Mouse (Mus musculus): Measurements from ENCODE around the gene Rab11fip3. TPM values are rescaled to one million over a fixed set of nuclear protein-coding genes. Genes with fewer than 3 reads are reported as not detected.
"Not testable (repeated sequence)": the region's sequence is repeated elsewhere in the genome, so short reads cannot be mapped to it uniquely, and the experiment has no call there.

Gene Rab11fip3
- polyA plus RNA-seq (2015; fragmentation: Nextera tagmentation; extraction: Ambion mirVana): 21.6 and 27.0 TPM in 2 replicates

DNA sequence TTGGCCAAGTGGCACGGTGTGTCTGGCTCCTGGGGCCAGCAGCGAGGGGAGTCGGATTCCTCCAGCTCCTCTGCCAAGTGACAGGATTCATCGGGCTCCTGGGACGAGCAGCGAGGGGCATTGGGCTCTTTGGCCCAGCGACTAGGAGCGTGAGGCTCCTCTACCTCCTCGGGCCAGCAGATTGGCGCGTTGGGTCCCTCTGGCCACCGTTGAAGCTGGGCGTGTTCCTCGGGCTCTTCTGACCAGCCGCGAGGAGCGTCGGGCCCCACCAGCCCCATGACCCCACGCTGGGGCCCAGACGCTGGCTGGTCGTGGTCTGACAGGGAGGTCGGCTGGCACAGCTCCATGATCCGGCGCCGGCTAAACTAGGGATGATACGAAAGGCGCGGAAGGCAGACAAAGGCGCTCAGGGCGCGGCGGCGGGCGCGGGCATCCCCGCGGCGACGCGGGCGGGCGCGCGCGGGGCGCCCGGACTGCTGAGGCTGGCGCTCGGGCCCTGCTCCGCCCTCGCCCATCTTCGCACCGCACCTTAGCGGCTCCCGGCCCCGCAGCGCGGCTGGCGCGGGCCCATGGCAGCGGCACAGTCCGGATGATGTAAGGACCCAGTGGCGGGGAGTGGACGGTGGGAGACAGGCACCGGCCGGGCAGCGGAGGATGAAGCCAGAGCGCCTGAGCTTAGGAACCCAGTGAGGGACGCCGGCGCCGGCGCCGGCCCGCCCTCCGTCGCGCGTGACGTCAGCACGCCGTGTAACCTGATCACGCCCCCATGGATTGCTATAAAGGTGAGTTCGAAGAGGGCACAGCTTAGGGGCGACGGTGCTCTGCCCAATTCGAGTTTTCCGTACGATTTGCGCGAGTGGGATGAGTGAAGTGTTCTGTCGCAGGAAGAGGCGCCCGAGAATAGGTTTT, at the start of gene Rab11fip3:
TSS of gene Rab11fip3 (minus strand) at position 725 of the 909 bp plus-strand sequence.
- peak within 1 kb of the TSS; percentile 86 for H3K9ac ChIP-seq (replicated peaks)
- H3K27ac ChIP-seq (replicated peaks): peak within 1 kb of the TSS; percentile 91
- H3K27me3 ChIP-seq (replicated peaks): peaks cover 14% of the 10 kb centered on the region
- peaks cover 50% of the 10 kb centered on the region for H3K4me1 ChIP-seq
- peak; percentile 95 for ATAC-seq (ENCODE audit: low FRiP score)
- H3K36me3 ChIP-seq: peaks cover 5% of the 10 kb centered on the region; the same call in 1 of the 2 replicates
- WGBS: under 1% methylated on average over 81 of the region's 94 CpGs
- H3K4me2 ChIP-seq: peak within 1 kb of the TSS; percentile 94
- peak within 1 kb of the TSS; percentile 58 for H3K4me3 ChIP-seq (replicated peaks)
- no peaks in the 10 kb centered on the region for H3K9me3 ChIP-seq (replicated peaks)

DNA sequence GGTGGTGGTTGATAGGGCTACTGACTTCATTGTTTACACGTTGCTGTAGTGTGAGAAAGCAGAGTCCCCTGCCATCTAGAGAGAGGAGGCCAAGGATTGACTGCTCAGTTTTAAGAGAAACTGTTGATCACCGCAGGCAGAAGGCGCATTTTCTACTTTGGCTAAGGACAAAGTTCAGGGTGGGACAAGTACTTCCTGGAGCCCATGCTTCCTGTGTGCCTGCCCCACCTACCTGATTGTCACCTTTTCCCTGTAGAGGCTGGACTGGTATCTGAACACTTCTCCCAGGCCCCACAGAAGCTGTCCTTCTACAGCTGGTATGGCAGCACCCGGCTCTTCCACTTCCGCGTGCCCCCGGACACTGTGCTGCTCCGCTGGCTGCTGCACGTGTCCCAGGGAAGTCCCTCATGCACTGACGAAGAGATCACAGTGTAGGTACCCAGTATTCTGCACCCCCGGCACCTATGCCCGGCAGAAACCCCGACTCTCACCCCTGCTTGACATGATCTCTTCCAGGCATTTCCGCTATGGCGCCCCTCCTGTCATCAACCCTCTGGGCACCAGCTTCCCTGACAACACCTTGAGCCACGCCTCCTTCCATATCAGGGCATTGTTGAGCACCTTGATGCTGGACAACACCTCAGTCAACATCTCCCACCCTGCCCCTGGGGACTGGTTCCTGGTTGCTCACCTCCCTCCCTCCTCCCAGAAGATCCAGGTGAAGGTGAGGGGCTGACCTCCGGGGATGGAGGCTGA, 47.3 kb upstream of the Rab11fip3 start:
- Histone ChIP-seq H3K27ac (replicated peaks) (no peak overlapping the region), H3K4me1 (peaks cover 12% of the 10 kb centered on the region), H3K9me3 (replicated peaks) (no peaks in the 10 kb centered on the region), H3K36me3 (no peaks in the 10 kb centered on the region), H3K4me2 (no peak overlapping the region), H3K27me3 (replicated peaks) (peaks cover 39% of the 10 kb centered on the region), H3K4me3 (replicated peaks) (no peak overlapping the region), H3K9ac (replicated peaks) (no peak overlapping the region)
- 89% methylated on average over 17 of the region's 17 CpGs for WGBS
- no peak for ATAC-seq (ENCODE audit: low FRiP score)

DNA sequence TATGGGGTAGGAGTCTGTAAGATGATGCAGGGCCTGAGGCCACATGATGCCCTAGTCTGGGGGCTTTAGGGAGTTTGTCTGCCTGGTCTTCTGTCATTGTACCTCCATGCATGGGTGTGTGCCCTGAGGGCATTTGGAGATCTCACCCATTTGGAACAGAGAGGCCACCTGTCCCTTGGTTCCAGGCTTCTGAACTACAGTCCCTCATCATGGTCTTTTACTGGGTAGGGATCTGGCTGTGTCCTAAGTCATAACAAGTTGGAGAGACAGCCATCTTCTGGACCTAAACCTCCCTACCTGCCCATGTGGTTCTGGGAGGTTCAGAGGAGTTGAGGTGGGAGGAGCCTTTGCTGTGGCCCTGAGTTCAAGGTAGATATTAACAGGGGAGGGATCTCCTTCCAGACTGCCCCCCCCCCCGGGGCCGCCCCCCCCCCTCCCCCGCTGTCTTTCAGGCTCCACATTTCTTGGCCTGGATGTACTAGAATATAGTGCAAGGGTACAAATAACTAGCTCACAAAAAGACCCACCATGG, 46.7 kb upstream of the Rab11fip3 start:
- no peak for ATAC-seq (ENCODE audit: low FRiP score)
- no peaks in the 10 kb centered on the region for H3K36me3 ChIP-seq
- H3K9ac ChIP-seq (replicated peaks): no peak overlapping the region
- 73% methylated on average over 2 of the region's 3 CpGs for WGBS
- H3K4me2 ChIP-seq: no peak overlapping the region
- no peak overlapping the region for H3K27ac ChIP-seq (replicated peaks)
- peaks cover 12% of the 10 kb centered on the region for H3K4me1 ChIP-seq
- H3K27me3 ChIP-seq (replicated peaks): peaks cover 43% of the 10 kb centered on the region
- H3K9me3 ChIP-seq (replicated peaks): no peaks in the 10 kb centered on the region
- no peak overlapping the region for H3K4me3 ChIP-seq (replicated peaks)

DNA sequence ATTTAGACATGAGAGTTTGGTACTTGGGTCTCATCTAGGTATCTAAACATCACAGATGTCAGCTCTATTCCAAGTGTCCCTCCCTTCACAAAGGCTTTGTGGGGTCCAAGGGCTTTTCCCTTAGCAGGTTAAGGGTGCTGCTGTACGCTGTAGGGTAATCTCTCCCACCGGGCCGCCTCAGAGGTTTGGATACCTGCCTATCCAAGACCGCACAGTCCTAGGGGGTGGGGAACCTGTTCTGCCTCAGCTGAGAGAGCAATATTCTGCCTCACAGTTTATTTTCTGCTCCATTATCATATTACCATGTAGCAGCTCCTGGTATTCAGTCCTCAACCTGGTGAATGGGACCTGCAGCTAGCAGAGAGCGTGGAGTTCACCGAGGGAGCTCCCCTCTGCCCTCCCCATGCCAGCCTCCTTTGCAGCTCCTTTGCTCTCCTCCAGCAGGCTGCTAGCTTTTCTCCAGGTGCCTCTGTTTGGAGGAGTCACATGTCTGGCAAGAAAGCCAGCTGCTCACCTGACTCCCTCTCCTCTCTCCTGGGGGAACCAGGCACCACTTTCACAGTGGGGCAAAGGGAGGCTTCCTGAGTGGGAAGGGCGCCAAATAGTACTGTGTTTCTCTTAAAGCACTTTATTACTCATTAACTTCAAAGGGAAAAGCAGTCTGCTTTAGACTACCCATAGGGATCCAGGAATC, 46.0 kb upstream of the Rab11fip3 start:
- H3K9ac ChIP-seq (replicated peaks): no peak overlapping the region
- WGBS: 89% methylated on average over 7 of the region's 7 CpGs
- no peak for ATAC-seq (ENCODE audit: low FRiP score)
- H3K36me3 ChIP-seq: no peaks in the 10 kb centered on the region
- no peak overlapping the region for H3K4me2 ChIP-seq
- H3K4me3 ChIP-seq (replicated peaks): no peak overlapping the region
- peaks cover 12% of the 10 kb centered on the region for H3K4me1 ChIP-seq
- H3K9me3 ChIP-seq (replicated peaks): no peaks in the 10 kb centered on the region
- H3K27me3 ChIP-seq (replicated peaks): peaks cover 43% of the 10 kb centered on the region
- no peak overlapping the region for H3K27ac ChIP-seq (replicated peaks)

DNA sequence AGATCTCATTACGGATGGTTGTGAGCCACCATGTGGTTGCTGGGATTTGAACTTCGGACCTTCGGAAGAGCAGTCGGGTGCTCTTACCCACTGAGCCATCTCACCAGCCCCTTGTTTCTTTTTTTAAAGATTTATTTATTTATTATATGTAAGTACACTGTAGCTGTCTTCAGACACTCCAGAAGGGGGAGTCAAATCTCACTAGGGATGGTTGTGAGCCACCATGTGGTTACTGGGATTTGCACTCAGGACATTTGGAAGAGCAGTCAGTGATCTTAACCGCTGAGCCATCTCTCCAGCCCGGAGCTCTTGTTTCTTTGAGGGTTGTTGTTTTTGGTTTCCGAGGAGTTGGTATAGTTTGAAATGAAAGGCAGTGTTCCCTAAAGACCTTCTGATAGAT, 45.1 kb upstream of the Rab11fip3 start:
- not testable (repeated sequence) for ATAC-seq (ENCODE audit: low FRiP score); H3K4me1 ChIP-seq; H3K4me3 ChIP-seq (replicated peaks); H3K9ac ChIP-seq (replicated peaks); H3K9me3 ChIP-seq (replicated peaks); H3K27ac ChIP-seq (replicated peaks); H3K36me3 ChIP-seq
- Histone ChIP-seq H3K27me3 (replicated peaks) (peaks cover 43% of the 10 kb centered on the region), H3K4me2 (peak overlapping the region; percentile 97; the same call in 1 of the 2 replicates)
- WGBS: 70% methylated on average over 7 of the region's 7 CpGs

DNA sequence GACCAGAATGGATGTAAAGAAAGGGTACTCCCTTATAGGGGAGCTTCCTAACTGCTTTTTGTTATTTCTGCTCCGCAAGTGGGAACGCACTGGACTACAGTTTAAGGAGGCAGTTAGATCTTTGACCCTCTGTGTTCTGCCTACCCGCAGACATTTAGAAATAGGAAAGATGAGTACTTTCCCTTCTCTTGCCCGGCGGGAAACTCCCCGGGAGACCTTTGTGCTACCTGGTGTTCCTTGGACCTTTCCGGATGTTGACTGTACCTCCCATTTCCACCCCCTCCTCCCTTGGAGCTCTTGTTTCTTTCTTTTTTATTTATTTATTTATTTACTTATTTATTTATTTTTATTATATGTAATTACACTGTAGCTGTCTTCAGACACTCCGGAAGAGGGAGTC, 44.7 kb upstream of the Rab11fip3 start:
- 11% methylated on average over 8 of the region's 8 CpGs for WGBS
- Histone ChIP-seq H3K27ac (replicated peaks) (no peak overlapping the region), H3K36me3 (no peaks in the 10 kb centered on the region), H3K4me1 (peaks cover 8% of the 10 kb centered on the region), H3K27me3 (replicated peaks) (peaks cover 43% of the 10 kb centered on the region), H3K9ac (replicated peaks) (peak overlapping the region; percentile 69), H3K9me3 (replicated peaks) (no peaks in the 10 kb centered on the region), H3K4me2 (peak overlapping the region; percentile 97), H3K4me3 (replicated peaks) (peak overlapping the region; percentile 67)
- ATAC-seq (ENCODE audit: low FRiP score): no peak

DNA sequence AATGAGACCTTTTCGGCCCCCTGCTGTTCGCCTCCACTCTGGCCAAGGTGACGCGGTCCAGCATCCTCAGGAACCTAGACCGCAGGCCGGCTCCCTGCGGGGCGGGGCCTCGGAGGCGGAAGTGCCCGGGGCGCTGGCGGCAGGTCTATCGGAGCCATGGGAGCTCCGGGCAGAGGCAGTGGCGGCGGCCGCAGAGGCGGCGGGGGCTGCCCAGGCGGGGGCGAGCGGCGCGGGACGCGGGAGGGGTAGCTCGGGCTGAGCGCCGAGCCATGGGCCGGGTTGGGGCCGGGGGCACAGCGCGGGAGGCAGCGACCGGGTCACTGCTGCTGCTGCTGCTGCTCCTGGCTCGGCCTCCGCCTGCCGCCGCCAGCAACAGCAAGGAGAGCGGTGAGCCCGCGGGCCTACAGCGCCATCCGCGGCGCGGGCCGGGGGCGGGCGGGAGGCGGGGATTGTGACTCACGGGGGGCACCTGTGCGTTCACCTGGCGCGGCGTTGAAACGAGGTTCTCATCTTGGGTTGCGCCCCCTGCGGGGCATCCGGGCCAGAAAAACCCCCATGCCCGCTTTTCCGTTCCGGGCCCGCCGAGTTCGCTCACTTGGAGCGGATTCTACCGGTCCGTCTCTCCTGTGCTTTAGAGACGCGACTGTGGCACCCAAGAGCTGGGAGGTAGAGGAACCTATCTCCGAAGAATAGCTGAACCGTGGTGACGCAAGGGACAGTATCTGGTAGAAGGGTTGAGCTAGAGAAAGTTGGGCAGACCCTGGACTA, 44.0 kb upstream of the Rab11fip3 start, which contains the start of gene Tmem8:
TSS of gene Tmem8 (plus strand) at position 119 of the 768 bp plus-strand sequence.
- Histone ChIP-seq H3K4me1 (peaks cover 8% of the 10 kb centered on the region), H3K9ac (replicated peaks) (peak within 1 kb of the TSS; percentile 69), H3K36me3 (no peaks in the 10 kb centered on the region), H3K27ac (replicated peaks) (peak within 1 kb of the TSS; percentile 61), H3K4me2 (peak within 1 kb of the TSS; percentile 97), H3K27me3 (replicated peaks) (peaks cover 43% of the 10 kb centered on the region), H3K9me3 (replicated peaks) (no peaks in the 10 kb centered on the region), H3K4me3 (replicated peaks) (peak within 1 kb of the TSS; percentile 67)
- ATAC-seq (ENCODE audit: low FRiP score): peak; percentile 67; the same call in 1 of the 2 replicates
- under 1% methylated on average over 47 of the region's 75 CpGs for WGBS

DNA sequence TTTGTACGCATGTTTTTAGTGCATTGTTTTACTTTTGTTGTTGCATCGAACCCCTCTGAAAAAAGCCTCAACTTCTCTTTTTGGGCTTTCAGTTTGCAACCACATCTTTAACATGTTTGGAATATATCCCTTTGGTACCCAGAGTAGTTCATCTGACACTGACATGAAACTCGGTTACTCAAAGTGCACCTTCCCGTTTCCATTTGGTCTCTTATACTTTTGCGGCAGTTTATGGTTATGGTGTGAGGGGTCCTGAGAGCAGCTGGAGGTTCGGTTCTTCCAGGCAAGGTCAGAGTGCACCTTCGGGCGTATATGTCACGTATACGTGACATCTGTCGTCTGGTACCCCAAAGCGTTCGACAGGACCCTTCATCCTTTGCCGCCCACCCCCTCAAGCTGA, 43.4 kb upstream of the Rab11fip3 start:
- H3K36me3 ChIP-seq: no peaks in the 10 kb centered on the region
- peak overlapping the region; percentile 97 for H3K4me2 ChIP-seq
- no peaks in the 10 kb centered on the region for H3K9me3 ChIP-seq (replicated peaks)
- peak overlapping the region; percentile 67 for H3K4me3 ChIP-seq (replicated peaks)
- H3K27me3 ChIP-seq (replicated peaks): peaks cover 43% of the 10 kb centered on the region
- 0 out of 2 replicates have a peak overlapping the region, but pooled peaks have one; percentile 61 for H3K27ac ChIP-seq (replicated peaks)
- H3K9ac ChIP-seq (replicated peaks): peak overlapping the region; percentile 69
- peaks cover 8% of the 10 kb centered on the region for H3K4me1 ChIP-seq
- WGBS: 21% methylated on average over 14 of the region's 14 CpGs
- ATAC-seq (ENCODE audit: low FRiP score): no peak

DNA sequence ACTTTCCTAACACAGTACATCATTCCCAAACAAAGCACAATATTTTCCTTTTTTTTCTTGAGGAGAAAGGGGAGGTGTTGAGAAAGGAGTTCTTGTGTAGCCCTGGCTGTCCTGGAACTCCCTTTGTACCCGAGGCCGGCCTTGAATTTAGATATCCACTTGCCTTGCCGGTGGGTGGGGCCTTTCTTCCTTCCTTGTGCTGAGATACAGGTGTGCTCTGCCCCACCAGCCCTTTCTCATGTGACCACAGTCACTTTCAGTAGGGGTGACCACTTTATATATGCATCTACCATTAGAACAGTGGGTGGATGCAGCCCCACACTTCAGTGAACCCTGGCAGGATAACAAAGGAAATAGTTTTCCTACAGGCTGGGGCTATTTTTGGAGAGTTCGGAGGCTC, 42.4 kb upstream of the Rab11fip3 start:
- Histone ChIP-seq H3K4me1 (peaks cover 8% of the 10 kb centered on the region), H3K27me3 (replicated peaks) (peaks cover 34% of the 10 kb centered on the region), H3K9ac (replicated peaks) (no peak overlapping the region), H3K27ac (replicated peaks) (no peak overlapping the region), H3K9me3 (replicated peaks) (no peaks in the 10 kb centered on the region), H3K36me3 (no peaks in the 10 kb centered on the region), H3K4me3 (replicated peaks) (no peak overlapping the region), H3K4me2 (no peak overlapping the region)
- ATAC-seq (ENCODE audit: low FRiP score): no peak
- WGBS: 26% methylated on average over 4 of the region's 4 CpGs

DNA sequence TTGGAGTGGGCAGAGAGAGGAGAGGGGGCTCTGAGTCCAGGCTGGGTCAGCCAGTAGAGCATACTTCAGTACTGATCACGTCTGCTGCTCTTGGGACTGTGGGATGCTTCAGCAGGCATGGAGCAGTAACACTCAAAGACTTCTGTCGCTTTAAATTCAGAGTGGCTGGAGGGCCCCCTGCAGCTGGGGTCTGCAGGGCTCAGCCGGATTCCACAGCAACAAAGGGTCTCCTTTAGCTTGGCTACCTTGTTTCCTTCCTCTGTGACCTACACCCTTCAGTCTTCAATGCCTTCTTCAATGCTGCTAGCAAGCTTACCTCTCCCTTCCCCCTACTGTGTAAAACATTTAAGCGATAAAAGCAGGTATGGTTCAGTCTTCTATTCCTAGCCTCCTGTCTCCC, 41.7 kb upstream of the Rab11fip3 start:
- 6% methylated on average over 4 of the region's 4 CpGs for WGBS
- ATAC-seq (ENCODE audit: low FRiP score): no peak
- Histone ChIP-seq H3K9ac (replicated peaks) (no peak overlapping the region), H3K4me2 (no peak overlapping the region), H3K27ac (replicated peaks) (no peak overlapping the region), H3K9me3 (replicated peaks) (no peaks in the 10 kb centered on the region), H3K4me3 (replicated peaks) (no peak overlapping the region), H3K4me1 (peaks cover 8% of the 10 kb centered on the region), H3K27me3 (replicated peaks) (peaks cover 29% of the 10 kb centered on the region), H3K36me3 (no peaks in the 10 kb centered on the region)

All from neural tube, embryonic 15.5 days (tissue).